Mouse (Mus musculus): Measurements from ENCODE around the gene Extl1.

GRCm38 (mm10) chr4:134395977-134396825 lies 12.6 kb upstream of the Extl1 start, which contains the start of gene Pafah2:
- no peak for TF ChIP-seq FLI1 (IDR thresholded peaks at IDR 0.05; ENCODE audit: low read length)
- no peak for TF ChIP-seq GATA1 (IDR thresholded peaks at IDR 0.05; ENCODE audit: borderline replicate concordance, low read length)

Data from megakaryocyte, embryonic 14.5 days (primary cell).